Mouse (Mus musculus): Measurements from ENCODE around the gene Ndufb4.
"Not testable (repeated sequence)": the region's sequence is repeated elsewhere in the genome, so short reads cannot be mapped to it uniquely, and the experiment has no call there.

DNA sequence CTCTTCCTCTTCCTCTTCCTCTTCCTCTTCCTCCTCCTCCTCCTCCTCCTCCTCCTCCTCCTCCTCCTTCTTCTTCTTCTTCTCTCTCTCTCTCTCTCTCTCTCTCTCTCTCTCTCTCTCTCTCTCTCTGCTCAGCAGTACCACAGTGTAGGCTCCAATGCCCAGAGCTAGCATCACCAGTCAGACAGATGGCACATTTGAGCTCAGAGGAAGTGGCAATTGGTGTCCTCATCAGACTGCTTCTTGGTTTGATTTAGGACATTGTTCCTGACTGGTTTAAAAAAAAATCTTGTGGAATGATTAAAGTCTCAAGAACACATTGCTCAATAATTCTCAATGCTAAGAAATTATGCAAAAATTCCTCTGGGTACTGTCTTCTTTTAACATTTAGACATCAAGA, 13.7 kb downstream of the Ndufb4 start:
- TF ChIP-seq CTCF (IDR thresholded peaks at IDR 0.05; ENCODE audit: extremely low read depth, insufficient read length, insufficient replicate concordance, low read depth, low read length); POLR2A (IDR thresholded peaks at IDR 0.05; ENCODE audit: low read depth, low read length): not testable (repeated sequence)
